Mouse (Mus musculus): ENCODE data around the gene Adprhl2. TPM values are rescaled to one million over a fixed set of nuclear protein-coding genes. Genes with fewer than 3 reads are reported as not detected.

The Adprhl2 gene
- total RNA-seq (2023): 37.7 TPM

GRCm38 (mm10) chr4:126321111-126321853, at the start of gene Adprhl2:
TSS of gene Adprhl2 (minus strand) at chr4:126321703.

GRCm38 (mm10) chr4:126325281-126325861, 3.9 kb upstream of the Adprhl2 start, which contains the start of gene Tekt2:
TSS of gene Tekt2 (minus strand) at chr4:126325688.

GRCm38 (mm10) chr4:126286492-126286891, 35.0 kb downstream of the Adprhl2 start, which contains the start of gene Col8a2:
TSS of gene Col8a2 (plus strand) at chr4:126286793.

Other genes with a start within 250 kb of the Adprhl2 start
- 11.0 TPM for gene Lsm10, start 225.1 kb downstream of the Adprhl2 start, total RNA-seq (2023)
- gene Stk40, start 217.7 kb downstream of the Adprhl2 start, total RNA-seq (2023): 25.2 TPM
- gene Eva1b, start 174.0 kb downstream of the Adprhl2 start, total RNA-seq (2023): 15.0 TPM
- gene Sh3d21, start 158.2 kb downstream of the Adprhl2 start, total RNA-seq (2023): 1.0 TPM
- gene Thrap3, start 118.9 kb downstream of the Adprhl2 start, total RNA-seq (2023): 645 TPM
- gene Map7d1, start 65.4 kb downstream of the Adprhl2 start, total RNA-seq (2023): 52.5 TPM
- 36.3 TPM for gene Trappc3, start 59.4 kb downstream of the Adprhl2 start, total RNA-seq (2023)
- gene Col8a2, start 34.9 kb downstream of the Adprhl2 start, total RNA-seq (2023): not detected
- not detected for gene Tekt2, start 4.0 kb upstream of the Adprhl2 start, total RNA-seq (2023)
- gene Ago3, start 107.9 kb upstream of the Adprhl2 start, total RNA-seq (2023): 41.9 TPM
- 46.8 TPM for gene Ago1, start 146.9 kb upstream of the Adprhl2 start, total RNA-seq (2023)
- gene Ago4, start 211.8 kb upstream of the Adprhl2 start, total RNA-seq (2023): 0.44 TPM
- gene Clspn, start 235.2 kb upstream of the Adprhl2 start, total RNA-seq (2023): 14.0 TPM